Mouse (Mus musculus) brain, embryonic 14.5 days (tissue): ENCODE data around the gene Ifitm1.

ENCODE experiments used
- CTCF ChIP-seq: fragments of 200-500 bp; IDR thresholded peaks from 2 replicates; pipeline ENCODE4 v1.5.1; 2012; ENCODE audit warnings: inconsistent platforms, mild to moderate bottlenecking, moderate library complexity, borderline replicate concordance; ENCODE audit not compliant: insufficient read depth, insufficient read length; ENCODE audit errors: extremely low read depth
- POLR2A ChIP-seq: fragments of 200-500 bp; IDR thresholded peaks from 2 replicates; pipeline ENCODE4 v1.6.1; 2012; ENCODE audit warnings: mild to moderate bottlenecking, inconsistent platforms, borderline replicate concordance; ENCODE audit not compliant: poor library complexity, insufficient read depth, insufficient read length, severe bottlenecking; ENCODE audit errors: extremely low read depth

DNA sequence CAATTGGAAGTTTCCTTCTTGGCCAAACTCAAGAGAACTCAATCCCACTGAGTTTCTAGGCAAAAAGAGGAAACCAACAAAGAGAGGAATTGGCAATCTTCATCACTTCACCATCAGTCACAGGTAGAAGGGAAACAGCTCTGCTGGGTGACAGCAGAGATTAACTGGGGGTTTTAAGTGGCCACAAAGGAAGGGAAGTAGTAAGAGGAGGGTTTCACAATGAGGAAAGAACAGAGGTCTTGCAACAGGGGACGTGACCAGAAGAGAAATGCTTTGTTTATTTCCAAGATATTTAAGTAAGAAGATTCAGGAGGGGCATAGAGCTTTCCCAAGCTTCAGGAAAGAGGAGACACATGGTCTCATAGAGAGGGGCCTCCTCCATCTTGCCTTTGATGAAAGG, 30.8 kb downstream of the Ifitm1 start:
- no peak for TF ChIP-seq POLR2A
- TF ChIP-seq CTCF = no peak
